Mouse (Mus musculus): ENCODE measurements around the gene Lypd3. TPM values are rescaled to one million over a fixed set of nuclear protein-coding genes. Genes with fewer than 3 reads are reported as not detected.

Gene Lypd3
- total RNA-seq (2023) = not detected

DNA sequence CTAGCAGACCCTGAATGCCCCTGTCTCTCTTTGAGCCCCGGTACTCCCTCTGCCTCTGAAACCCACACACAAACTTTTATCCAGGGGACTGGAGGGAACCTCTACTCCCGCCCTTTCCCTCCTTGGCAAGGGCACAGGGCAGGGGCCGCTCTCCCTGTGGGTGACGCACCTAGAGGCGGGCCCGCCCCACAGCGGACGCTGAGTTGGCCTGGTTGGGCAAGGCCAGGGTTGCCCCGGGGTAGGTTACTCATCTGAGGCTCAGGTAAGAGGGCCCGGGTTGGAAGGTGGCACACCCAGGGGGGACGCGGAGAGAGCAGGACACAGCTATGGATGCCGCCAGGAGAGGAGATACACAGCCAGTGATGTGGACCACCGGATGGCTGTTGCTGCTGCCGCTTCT, at the start of gene Lypd3:
Gene Lypd3, plus strand, starts transcription at position 287 of the 400 bp plus-strand sequence.

DNA sequence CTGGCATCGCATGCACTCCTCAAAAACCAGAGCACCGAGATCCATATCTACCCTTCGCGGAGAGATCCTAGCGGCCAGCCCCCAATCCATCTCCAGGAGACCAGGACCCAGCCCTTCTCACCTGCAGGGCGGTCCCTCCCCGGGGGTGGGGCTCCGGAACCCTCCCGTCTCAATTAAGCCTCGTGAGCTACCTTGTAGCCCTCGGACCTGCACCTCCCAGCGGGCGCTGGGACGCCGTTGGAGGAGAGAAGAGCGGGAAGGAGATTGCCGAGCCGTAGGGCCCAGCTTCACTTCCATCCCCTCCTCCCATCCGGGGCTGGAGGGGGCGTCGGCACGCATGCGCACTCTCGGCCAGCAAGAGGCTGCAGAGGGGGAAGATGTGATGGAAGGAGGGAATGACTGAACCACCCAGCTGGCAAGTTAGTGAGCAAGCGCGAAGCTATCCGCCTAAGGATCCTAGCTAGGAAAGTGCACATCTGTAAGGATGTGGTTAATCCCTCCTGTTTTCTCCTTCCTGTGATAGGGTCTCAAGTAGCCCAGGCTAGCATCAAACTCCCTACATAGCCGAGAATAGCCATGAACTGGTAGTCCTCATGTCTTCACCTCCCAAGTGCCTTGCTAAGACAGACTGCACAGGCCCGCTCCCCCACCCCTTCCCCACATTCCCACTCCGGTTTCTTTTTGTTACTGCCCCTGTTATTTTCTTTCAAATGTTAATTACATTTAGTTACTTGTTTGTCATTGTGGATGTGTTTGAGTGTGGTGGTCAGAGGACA, 48.8 kb upstream of the Lypd3 start, which contains the start of the genes Ethe1 and Zfp575:
Gene Ethe1, plus strand, starts transcription at position 214 of the 776 bp plus-strand sequence.
Gene Zfp575, minus strand, starts transcription at position 312 of the 776 bp plus-strand sequence.

DNA sequence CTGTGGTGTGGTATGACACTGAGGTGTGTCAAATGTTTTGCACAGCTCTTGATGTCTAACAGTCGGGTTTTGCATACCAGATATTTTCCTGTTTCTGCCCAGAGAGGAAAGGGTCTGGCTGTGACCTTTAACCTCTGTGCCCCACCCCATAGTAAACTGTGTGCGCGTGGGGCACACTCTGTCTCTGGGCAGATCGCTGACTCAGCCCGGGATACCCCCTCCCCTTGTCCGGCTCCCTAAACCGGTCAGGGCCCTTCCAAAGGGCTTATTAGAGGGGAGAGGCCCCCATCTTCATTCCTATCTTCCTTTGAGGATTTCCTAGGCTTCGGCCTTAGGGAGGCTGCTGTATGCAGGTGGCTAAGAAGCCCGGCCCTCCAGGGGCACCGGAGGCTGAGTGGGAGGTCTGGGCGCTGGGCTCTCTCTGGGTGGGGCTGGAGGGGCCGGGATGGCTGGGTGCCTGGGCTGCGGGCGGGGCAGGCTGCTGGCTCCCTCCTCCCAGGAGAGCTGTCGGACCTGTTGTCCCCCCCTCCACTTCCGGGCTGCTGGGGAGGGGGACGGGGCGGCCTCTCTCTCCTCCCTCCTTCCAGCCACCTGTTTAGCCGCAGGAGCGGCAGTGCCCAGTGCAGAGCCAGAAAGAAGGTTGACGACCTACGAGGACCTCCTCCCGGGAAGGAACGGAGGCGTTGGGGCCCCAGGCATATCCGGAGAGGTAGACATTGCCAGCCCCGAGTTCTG, 26.0 kb upstream of the Lypd3 start, which contains the start of gene Phldb3:
Gene Phldb3, plus strand, starts transcription at position 620 of the 735 bp plus-strand sequence.

DNA sequence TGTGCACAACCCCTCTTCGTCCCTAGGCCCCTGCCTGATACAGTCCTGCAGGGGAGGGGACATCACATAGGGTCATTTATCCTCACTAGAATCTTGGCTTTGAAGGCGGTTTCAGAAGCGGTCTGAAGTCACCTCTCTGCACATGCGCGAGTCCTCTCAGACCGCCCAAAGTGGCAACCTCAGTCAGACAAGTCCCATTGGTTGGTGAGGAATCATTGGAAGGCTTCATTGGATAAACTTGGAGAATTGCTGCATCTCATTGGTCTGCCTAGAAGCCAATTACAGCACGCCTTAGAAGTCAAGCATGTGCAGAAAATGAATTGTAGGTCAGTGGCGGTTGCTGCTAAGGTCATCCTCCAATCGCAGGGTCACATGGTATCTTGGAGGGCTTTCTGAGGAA, 40.2 kb downstream of the Lypd3 start, which contains the start of gene Tex101:
Gene Tex101, minus strand, starts transcription at position 101 of the 400 bp plus-strand sequence.

Other genes with a start within 250 kb of the Lypd3 start
- gene Smg9, start 236.9 kb upstream of the Lypd3 start, total RNA-seq (2023) = 100 to 1,000 TPM; 117 to 120 TPM
- 10 to 100 TPM in 1 of 2 experiments, 1 to 10 TPM in 1; 5.4 to 11.9 TPM for gene Irgc1, start 184.3 kb upstream of the Lypd3 start, total RNA-seq (2023)
- gene Plaur, start 174.1 kb upstream of the Lypd3 start, total RNA-seq (2023) = 100 to 1,000 TPM; 116 to 136 TPM
- under 1 TPM in 1 of 2 experiments, not detected in 1; 0.26 TPM for gene Cadm4, start 154.5 kb upstream of the Lypd3 start, total RNA-seq (2023)
- gene Zfp428, start 129.5 kb upstream of the Lypd3 start, total RNA-seq (2023) = 1 to 10 TPM in 1 of 2 experiments, under 1 TPM in 1; 0.90 to 1.2 TPM
- not detected for gene AC161166.1, start 124.1 kb upstream of the Lypd3 start, total RNA-seq (2023)
- 10 to 100 TPM; 13.3 to 14.4 TPM for gene Irgq, start 105.9 kb upstream of the Lypd3 start, total RNA-seq (2023)
- gene Pinlyp, start 90.4 kb upstream of the Lypd3 start, total RNA-seq (2023) = not detected
- 10 to 100 TPM; 55.1 to 56.1 TPM for gene Xrcc1, start 90.3 kb upstream of the Lypd3 start, total RNA-seq (2023)
- gene Ethe1, start 49.0 kb upstream of the Lypd3 start, total RNA-seq (2023) = 1 to 10 TPM; 4.1 to 7.9 TPM
- not detected for gene Zfp575, start 48.9 kb upstream of the Lypd3 start, total RNA-seq (2023)
- 1 to 10 TPM; 7.5 to 9.4 TPM for gene Phldb3, start 25.8 kb upstream of the Lypd3 start, total RNA-seq (2023)
- gene Tex101, start 40.1 kb downstream of the Lypd3 start, total RNA-seq (2023) = not detected
- gene BC049730, start 72.7 kb downstream of the Lypd3 start, total RNA-seq (2023) = not detected
- not detected for gene Gm4763, start 90.4 kb downstream of the Lypd3 start, total RNA-seq (2023)
- under 1 TPM; 0.33 to 0.38 TPM for gene Cd177, start 123.8 kb downstream of the Lypd3 start, total RNA-seq (2023)
- gene Ceacam10, start 140.7 kb downstream of the Lypd3 start, total RNA-seq (2023) = not detected
- 1 to 10 TPM in 1 of 2 experiments, not detected in 1; 2.2 TPM for gene Gm9844, start 225.7 kb downstream of the Lypd3 start, total RNA-seq (2023)
- not detected for gene Lypd4, start 233.4 kb downstream of the Lypd3 start, total RNA-seq (2023)
- gene Dmrtc2, start 233.5 kb downstream of the Lypd3 start, total RNA-seq (2023) = not detected
- 1,000 to 10,000 TPM; 3,039 to 3,325 TPM for gene Rps19, start 247.8 kb downstream of the Lypd3 start, total RNA-seq (2023)